Mouse (Mus musculus): Measurements from ENCODE around the gene Gm45618. TPM values are rescaled to one million over a fixed set of nuclear protein-coding genes. Genes with fewer than 3 reads are reported as not detected.

Gene Gm45618
- polyA plus RNA-seq, 1 experiment from 2014 or later, result not detected

Other genes with a start within 250 kb of the Gm45618 start
- gene Tollip, start 202.2 kb downstream of the Gm45618 start, polyA plus RNA-seq (2014; fragmentation: Nextera tagmentation; extraction: Ambion mirVana), result 70.1 and 74.9 TPM in 2 replicates
- 10.4 and 13.7 TPM in 2 replicates for gene Brsk2, start 171.0 kb downstream of the Gm45618 start, polyA plus RNA-seq (2014; fragmentation: Nextera tagmentation; extraction: Ambion mirVana)
- gene Mob2, start 59.7 kb downstream of the Gm45618 start, polyA plus RNA-seq (2014; fragmentation: Nextera tagmentation; extraction: Ambion mirVana), result 58.0 and 64.0 TPM in 2 replicates
- 24.3 and 27.6 TPM in 2 replicates for gene Dusp8, start 24.9 kb downstream of the Gm45618 start, polyA plus RNA-seq (2014; fragmentation: Nextera tagmentation; extraction: Ambion mirVana)
- not detected in 2 replicates for gene Gm39115, start 15.3 kb upstream of the Gm45618 start, polyA plus RNA-seq (2014; fragmentation: Nextera tagmentation; extraction: Ambion mirVana)
- not detected in 2 replicates for gene Gm45337, start 23.9 kb upstream of the Gm45618 start, polyA plus RNA-seq (2014; fragmentation: Nextera tagmentation; extraction: Ambion mirVana)
- gene Gm29735, start 36.4 kb upstream of the Gm45618 start, polyA plus RNA-seq (2014; fragmentation: Nextera tagmentation; extraction: Ambion mirVana), result not detected in 2 replicates
- not detected in 2 replicates for gene Gm4553, start 45.0 kb upstream of the Gm45618 start, polyA plus RNA-seq (2014; fragmentation: Nextera tagmentation; extraction: Ambion mirVana)
- not detected in 2 replicates for gene Krtap5-2, start 55.3 kb upstream of the Gm45618 start, polyA plus RNA-seq (2014; fragmentation: Nextera tagmentation; extraction: Ambion mirVana)
- gene Gm10153, start 69.7 kb upstream of the Gm45618 start, polyA plus RNA-seq (2014; fragmentation: Nextera tagmentation; extraction: Ambion mirVana), result not detected in 2 replicates
- not detected in 2 replicates for gene Krtap5-3, start 80.6 kb upstream of the Gm45618 start, polyA plus RNA-seq (2014; fragmentation: Nextera tagmentation; extraction: Ambion mirVana)
- not detected in 2 replicates for gene Gm7579, start 91.1 kb upstream of the Gm45618 start, polyA plus RNA-seq (2014; fragmentation: Nextera tagmentation; extraction: Ambion mirVana)
- gene Krtap5-5, start 109.2 kb upstream of the Gm45618 start, polyA plus RNA-seq (2014; fragmentation: Nextera tagmentation; extraction: Ambion mirVana), result not detected in 2 replicates
- gene Gm40460, start 120.3 kb upstream of the Gm45618 start, polyA plus RNA-seq (2014; fragmentation: Nextera tagmentation; extraction: Ambion mirVana), result not detected in 2 replicates
- gene Gm2431, start 137.6 kb upstream of the Gm45618 start, polyA plus RNA-seq (2014; fragmentation: Nextera tagmentation; extraction: Ambion mirVana), result not detected in 2 replicates
- not detected in 2 replicates for gene Gm4559, start 153.6 kb upstream of the Gm45618 start, polyA plus RNA-seq (2014; fragmentation: Nextera tagmentation; extraction: Ambion mirVana)
- not detected in 2 replicates for gene Krtap5-1, start 176.4 kb upstream of the Gm45618 start, polyA plus RNA-seq (2014; fragmentation: Nextera tagmentation; extraction: Ambion mirVana)
- gene Krtap5-4, start 182.8 kb upstream of the Gm45618 start, polyA plus RNA-seq (2014; fragmentation: Nextera tagmentation; extraction: Ambion mirVana), result not detected in 2 replicates